Mouse (Mus musculus) liver, embryonic 13.5 days (tissue): ENCODE data around the gene Atp5g1. TPM values are rescaled to one million over a fixed set of nuclear protein-coding genes. Genes with fewer than 3 reads are reported as not detected.

ENCODE experiments used
- polyA plus RNA-seq: library from polyadenylated mRNA; unstranded; fragments of >200 nt; fragmentation: Nextera tagmentation; extraction: Ambion mirVana; gene quantifications from 2 replicates; pipeline ENCODE4 v1.2.1, GENCODE M21; 2015

The Atp5g1 gene
- polyA plus RNA-seq, 1 experiment from 2014 or later, result 628 TPM

Other genes with a start within 250 kb of the Atp5g1 start
- 13.8 and 15.3 TPM in 2 replicates for gene Gngt2, start 238.5 kb downstream of the Atp5g1 start, polyA plus RNA-seq
- 5.8 and 6.3 TPM in 2 replicates for gene Abi3, start 233.2 kb downstream of the Atp5g1 start, polyA plus RNA-seq
- 0.13 and 0.27 TPM in 2 replicates for gene B4galnt2, start 160.8 kb downstream of the Atp5g1 start, polyA plus RNA-seq
- gene Igf2bp1, start 69.7 kb downstream of the Atp5g1 start, polyA plus RNA-seq, result 20.8 and 23.9 TPM in 2 replicates
- gene Gip, start 51.1 kb downstream of the Atp5g1 start, polyA plus RNA-seq, result not detected in 2 replicates
- 87.0 and 88.9 TPM in 2 replicates for gene Snf8, start 40.8 kb downstream of the Atp5g1 start, polyA plus RNA-seq
- gene Ube2z, start 10.3 kb downstream of the Atp5g1 start, polyA plus RNA-seq, result 13.7 and 15.2 TPM in 2 replicates
- not detected in 2 replicates for gene Calcoco2, start 36.3 kb upstream of the Atp5g1 start, polyA plus RNA-seq
- gene Ttll6, start 58.1 kb upstream of the Atp5g1 start, polyA plus RNA-seq, result not detected in 2 replicates
- gene Hoxb13, start 118.6 kb upstream of the Atp5g1 start, polyA plus RNA-seq, result not detected in 2 replicates
- gene Hoxb9, start 195.8 kb upstream of the Atp5g1 start, polyA plus RNA-seq, result 0.06 TPM in 1 of 2 replicates, not detected in the other
- gene Hoxb8, start 206.2 kb upstream of the Atp5g1 start, polyA plus RNA-seq, result 0.06 TPM in 1 of 2 replicates, not detected in the other
- gene Hoxb7, start 211.0 kb upstream of the Atp5g1 start, polyA plus RNA-seq, result 0.16 and 0.32 TPM in 2 replicates
- gene Hoxb6, start 216.8 kb upstream of the Atp5g1 start, polyA plus RNA-seq, result 0.07 and 0.14 TPM in 2 replicates
- gene Hoxb5, start 227.7 kb upstream of the Atp5g1 start, polyA plus RNA-seq, result 0.44 and 0.58 TPM in 2 replicates
- gene Hoxb4, start 242.6 kb upstream of the Atp5g1 start, polyA plus RNA-seq, result 0.16 and 0.20 TPM in 2 replicates
- gene Hoxb3, start 247.7 kb upstream of the Atp5g1 start, polyA plus RNA-seq, result 0.08 and 0.13 TPM in 2 replicates